Mouse (Mus musculus) forelimb bud, embryonic 11.5 days (tissue): ENCODE data around the gene Slc26a1.

ENCODE experiments used
- DNase-seq: peaks from one replicate; pipeline ENCODE4 v3.0.0-alpha.2; 2012; ENCODE audit warnings: low read depth, low spot score

The Slc26a1 gene

GRCm38 (mm10) chr5:108675251-108675816, at the start of gene Slc26a1:
TSS of gene Slc26a1 (minus strand) at chr5:108675569.
- DNase-seq, result no peak

DNA sequence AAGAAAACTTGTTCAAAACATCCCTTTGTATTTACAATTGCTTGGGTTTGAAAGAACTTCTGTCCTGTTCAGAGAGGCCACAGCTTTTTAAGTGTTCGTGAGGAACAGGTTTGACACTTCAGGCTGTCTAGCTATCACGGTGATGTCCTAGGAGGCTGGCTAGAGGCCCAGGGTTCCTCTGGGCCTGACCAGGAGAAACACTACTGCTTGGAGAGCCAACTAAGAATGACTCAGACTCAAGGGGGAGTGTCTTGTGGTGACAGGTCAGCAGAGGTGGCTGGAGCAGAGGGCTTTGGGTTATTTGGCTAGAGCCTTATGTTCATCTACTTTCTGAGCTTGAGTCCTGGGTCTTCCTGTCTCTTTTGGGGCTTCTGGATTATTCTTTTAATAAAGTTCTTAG, 48.6 kb upstream of the Slc26a1 start:
- DNase-seq, result no peak

DNA sequence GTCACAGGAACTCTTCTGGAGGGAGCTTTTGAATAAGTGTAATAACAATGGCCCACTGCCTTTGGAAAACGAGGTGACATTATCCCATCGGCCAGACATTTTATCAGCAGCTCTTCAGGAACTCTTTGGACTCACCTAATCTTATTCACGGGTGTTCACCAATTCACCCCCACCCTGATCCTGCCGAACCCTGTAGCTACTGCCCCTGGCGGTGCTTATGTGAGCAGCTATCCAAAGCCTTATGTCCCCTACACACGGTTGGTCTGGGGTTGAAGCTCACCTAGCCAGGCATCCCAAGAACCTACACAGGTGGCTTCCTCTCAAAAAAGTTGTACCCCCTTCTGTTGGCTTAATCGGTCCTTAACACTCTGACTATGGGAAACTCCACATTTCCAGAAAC, 44.4 kb upstream of the Slc26a1 start:
- DNase-seq, result no peak

GRCm38 (mm10) chr5:108718051-108718450, 42.7 kb upstream of the Slc26a1 start:
- no peak for DNase-seq

DNA sequence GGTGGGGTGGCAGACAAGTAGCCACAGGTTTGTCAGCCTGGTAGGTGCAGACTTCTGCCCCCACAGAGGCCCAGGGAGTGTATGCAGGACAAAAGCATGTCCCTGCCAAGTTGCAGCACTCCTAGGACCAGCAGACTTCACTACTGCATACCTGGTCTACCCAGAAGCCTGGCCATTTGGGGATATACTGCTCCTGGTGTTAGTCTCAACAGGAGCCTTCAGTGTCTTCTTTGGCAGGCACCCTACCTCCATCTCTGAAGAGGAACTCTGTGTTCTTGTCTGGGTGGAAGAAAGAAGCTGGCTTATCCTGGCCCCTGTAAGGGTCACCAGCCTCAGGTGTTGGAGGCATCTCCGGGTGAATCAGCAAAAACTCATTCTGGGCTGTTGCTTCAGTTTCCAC, 40.6 kb upstream of the Slc26a1 start:
- DNase-seq, result no peak

- DNase-seq, result peak; percentile 28
These were observed 38.8 kb upstream of the Slc26a1 start for GRCm38 (mm10) chr5:108714149-108714548.

DNA sequence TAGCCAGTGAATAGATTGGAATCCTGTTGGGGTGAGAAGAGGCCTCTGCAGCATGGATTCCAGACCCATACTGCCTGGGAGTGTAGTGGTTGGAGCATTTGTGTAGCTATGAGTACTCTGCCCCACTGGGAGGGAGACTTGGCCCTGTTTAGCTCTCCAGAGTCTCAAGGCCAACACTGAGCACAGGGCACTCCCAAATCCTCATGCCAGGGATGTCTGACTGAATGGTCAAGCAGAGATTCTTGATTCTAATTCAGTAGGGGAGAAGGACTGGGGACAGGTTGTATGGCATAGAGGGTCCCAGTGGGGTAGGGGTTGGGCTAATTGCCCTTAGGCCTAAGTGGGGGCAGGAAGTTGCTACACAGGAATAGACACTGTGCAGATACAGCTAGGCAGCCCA, 38.3 kb upstream of the Slc26a1 start:
- DNase-seq, result no peak

- no peak for DNase-seq
These were observed 37.7 kb upstream of the Slc26a1 start for GRCm38 (mm10) chr5:108713096-108713495.

DNA sequence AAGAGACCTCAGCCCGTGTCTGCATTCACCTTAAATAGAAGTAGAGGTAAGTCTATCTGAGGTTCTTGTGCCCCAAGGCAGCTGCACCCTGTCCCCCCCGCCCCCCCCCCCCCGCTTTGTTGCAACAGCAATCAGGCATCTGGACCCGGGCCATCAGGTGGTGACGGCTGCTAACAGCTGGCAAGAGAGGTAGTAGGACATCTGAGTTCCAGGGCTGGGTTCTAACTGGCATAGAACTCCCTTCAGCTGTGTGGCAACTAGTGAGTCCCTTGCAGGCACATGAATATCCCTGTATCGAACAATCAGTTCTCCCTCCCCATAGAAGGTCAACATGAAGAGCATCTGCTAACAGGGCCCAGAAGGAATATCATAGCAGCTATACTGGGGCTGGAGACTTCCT, 36.6 kb upstream of the Slc26a1 start:
- no peak for DNase-seq

DNA sequence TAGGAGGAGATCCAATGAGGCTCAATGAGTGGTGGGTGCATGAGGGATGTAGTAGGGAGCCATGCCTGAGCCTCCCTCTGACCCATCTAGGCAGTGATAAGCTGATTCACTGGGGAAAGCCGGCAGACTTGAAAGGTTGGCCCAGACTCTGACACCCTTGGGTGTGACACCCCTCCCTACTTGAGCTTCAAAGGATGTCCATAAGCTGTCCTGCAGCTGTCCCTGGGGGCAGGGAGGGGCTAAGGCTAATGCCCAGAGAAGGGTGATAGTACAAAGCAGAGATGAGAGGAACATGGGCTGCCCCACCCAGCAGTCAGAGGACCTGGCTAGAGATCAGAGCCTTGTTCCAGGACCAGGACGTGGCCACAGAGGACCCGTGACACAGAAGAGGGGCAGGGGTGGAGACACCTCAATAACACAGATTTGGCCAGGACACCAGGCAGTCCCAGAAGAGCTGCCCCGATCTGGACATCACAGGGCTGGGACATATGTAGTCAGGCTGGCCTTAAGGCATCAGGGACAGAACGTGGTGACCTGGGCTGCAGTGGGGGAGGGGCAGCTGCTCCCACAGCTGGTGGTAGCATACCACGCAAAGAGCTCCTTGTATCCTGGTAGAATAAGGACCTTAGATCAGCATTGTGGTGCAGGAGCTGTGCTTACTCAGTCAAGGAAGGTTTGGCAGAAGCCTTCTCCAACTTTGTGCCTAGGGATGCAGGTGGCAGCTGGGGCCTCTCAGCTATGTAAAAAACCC, 33.8 kb upstream of the Slc26a1 start:
- no peak for DNase-seq

GRCm38 (mm10) chr5:108708419-108708818, 33.0 kb upstream of the Slc26a1 start:
- no peak for DNase-seq

- no peak for DNase-seq
These were observed 32.4 kb upstream of the Slc26a1 start for GRCm38 (mm10) chr5:108707758-108708157.

- DNase-seq, result no peak
These were observed 28.6 kb upstream of the Slc26a1 start for GRCm38 (mm10) chr5:108703754-108704626.

- DNase-seq, result no peak
These were observed 26.1 kb upstream of the Slc26a1 start for GRCm38 (mm10) chr5:108701341-108702021.

DNA sequence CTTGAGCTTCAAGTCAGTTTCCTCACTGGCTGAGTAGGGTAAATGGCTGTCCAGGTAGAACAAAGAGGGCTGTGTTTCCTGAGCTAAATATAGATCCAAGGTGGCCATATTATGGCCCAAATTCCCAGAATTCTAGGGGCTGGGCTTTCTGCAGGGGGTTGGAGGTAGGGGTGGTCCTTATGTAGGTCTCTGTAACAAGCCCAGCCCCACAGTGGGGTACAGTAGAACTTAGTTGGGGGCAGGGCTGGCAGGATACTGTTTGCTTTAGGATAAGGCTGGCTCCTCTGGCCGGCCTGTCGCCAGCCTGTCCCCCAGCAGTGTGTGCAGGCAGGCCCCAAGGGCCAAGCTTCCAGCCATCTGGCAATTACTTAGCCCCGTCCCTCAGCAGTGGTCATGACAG, 25.0 kb upstream of the Slc26a1 start:
- DNase-seq, result peak; percentile 65

DNA sequence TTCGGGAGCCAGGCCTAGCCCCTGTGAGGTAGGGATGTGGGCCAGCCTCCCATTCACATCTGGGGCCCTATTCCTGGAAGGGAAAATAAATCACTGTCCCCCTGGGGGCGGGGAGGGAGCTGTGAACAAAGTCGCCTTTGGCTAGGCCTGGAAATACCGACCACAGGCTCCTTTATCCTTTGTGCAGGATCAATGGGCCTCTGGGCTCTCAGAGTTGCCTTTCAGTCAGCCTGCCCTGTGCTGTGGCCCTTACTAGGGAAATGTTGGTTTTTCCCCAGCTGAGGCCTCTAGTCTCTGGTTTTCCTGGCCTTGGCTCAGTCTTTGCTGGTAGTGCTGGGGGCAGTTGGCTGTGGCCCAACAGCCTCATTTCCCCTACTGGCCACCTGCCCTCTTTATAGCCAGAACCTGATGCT, 22.0 kb upstream of the Slc26a1 start:
- DNase-seq, result peak; percentile 62

DNA sequence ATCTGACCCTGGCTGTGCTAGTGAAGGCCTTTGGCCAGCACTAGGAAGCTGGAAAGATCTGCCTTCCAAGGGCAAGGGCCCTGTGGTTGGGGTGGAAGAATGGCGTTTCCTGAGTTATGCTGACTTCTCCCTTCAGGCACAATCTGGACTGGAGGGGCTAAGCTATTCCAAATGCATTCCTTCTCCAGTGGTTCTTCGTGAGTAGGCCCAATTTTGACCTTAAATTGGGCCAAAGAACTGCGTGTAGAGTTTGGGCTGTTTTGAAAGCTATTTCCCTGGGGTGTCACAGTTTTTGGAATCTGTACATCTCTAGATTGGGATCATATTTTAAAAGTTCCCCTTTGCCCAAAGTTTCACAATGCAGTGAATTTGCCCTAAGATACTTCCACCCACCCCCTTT, 21.2 kb upstream of the Slc26a1 start:
- no peak for DNase-seq

DNA sequence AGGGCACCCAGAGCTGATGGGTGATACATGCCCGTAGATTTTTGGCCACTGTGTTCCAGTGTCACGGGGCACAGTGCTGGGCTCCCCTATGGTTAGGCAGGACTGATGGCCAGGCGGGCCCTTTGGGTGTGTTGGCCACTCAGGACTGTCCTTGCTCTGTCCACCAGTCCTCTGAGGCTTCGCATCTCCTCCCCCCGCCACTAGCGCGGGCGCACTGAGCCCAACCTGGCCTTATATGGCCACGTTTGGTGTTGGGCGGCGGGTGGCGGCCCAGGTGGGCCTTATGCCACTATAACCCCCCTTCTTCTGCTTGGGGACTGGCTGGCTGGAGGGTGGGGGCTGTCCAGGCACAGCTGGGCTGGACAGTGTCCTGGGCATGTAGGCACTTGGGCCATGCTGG, 20.5 kb upstream of the Slc26a1 start:
- no peak for DNase-seq

GRCm38 (mm10) chr5:108694352-108695261, 19.2 kb upstream of the Slc26a1 start:
- peak; percentile 23 for DNase-seq

- DNase-seq, result peak; percentile 91
These were observed 18.5 kb upstream of the Slc26a1 start for GRCm38 (mm10) chr5:108693872-108694288.

- peak; percentile 55 for DNase-seq
These were observed 16.9 kb upstream of the Slc26a1 start, which contains the start of gene Fgfrl1 for GRCm38 (mm10) chr5:108692271-108692670. TSS of gene Fgfrl1 (plus strand) at chr5:108692382.
